Mouse (Mus musculus): ENCODE measurements around the gene Tpk1. TPM values are rescaled to one million over a fixed set of nuclear protein-coding genes. Genes with fewer than 3 reads are reported as not detected.
A peak's percentile ranks its signal among the peaks of the same experiment; 100 is the strongest.

The Tpk1 gene
- polyA plus RNA-seq, 1 experiment from 2014 or later, result 6.8 TPM

DNA sequence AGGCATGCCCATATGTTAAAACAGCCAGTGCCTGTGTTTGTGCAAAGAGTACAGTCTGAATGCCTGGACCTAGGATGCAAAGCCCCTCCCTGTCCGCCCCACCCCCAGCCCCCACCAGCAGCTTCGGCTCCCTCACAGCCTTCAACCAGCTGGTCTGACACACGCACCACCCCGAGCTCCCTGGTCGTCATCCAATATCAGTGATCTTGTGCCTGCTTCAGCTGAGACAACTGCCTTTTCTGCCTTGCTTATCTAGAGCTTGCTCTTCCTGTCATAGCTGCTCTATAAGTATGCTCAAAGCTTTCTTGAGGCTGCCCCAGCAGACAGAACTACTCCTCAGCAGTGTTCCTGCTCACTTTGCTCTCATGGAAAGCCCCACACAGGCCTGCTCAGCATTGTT lies 370.2 kb downstream of the Tpk1 start:
- Histone ChIP-seq H3K4me2 (no peak overlapping the region), H3K9ac (no peak overlapping the region), H3K4me1 (replicated peaks) (no peaks in the 10 kb centered on the region; the same call in 1 of the 2 replicates), H3K27ac (no peak overlapping the region), H3K36me3 (no peaks in the 10 kb centered on the region), H3K27me3 (no peaks in the 10 kb centered on the region), H3K9me3 (replicated peaks) (no peaks in the 10 kb centered on the region), H3K4me3 (replicated peaks) (no peak overlapping the region)
- ATAC-seq (ENCODE audit: low read depth) (peak; percentile 45; the same call in 1 of the 2 replicates), DNase-seq (no peak)
- 4% methylated on average over 5 of the region's 5 CpGs for WGBS (ENCODE audit: insufficient replicate concordance)
